Mouse (Mus musculus) spleen, embryonic (tissue): Measurements from ENCODE around the gene Ryr2.
"Not testable (repeated sequence)": the region's sequence is repeated elsewhere in the genome, so short reads cannot be mapped to it uniquely, and the experiment has no call there.

Source experiments
- CTCF ChIA-PET: fragments of 350-600 bp; sonication (Branson Sonifier 250); formaldehyde crosslinking; loops from one replicate; lab custom pipeline; 2022; lab: Charles Lee

Gene Ryr2

GRCm38 (mm10) chr13:11951951-11952350 is 154.8 kb downstream of the Ryr2 start:
- CTCF ChIA-PET, result interaction anchor here (0.6 kb wide), 1 partner anchor 456 kb away, joined by 5 read pairs; no protein-coding TSS in a partner anchor

- CTCF ChIA-PET, result no interaction called here
Observed at GRCm38 (mm10) chr13:11945740-11946139, 161.0 kb downstream of the Ryr2 start.

GRCm38 (mm10) chr13:11941724-11942123 is 165.0 kb downstream of the Ryr2 start:
- CTCF ChIA-PET, result no interaction called here

GRCm38 (mm10) chr13:11934297-11935060 is 172.3 kb downstream of the Ryr2 start:
- CTCF ChIA-PET, result not testable (repeated sequence)

- CTCF ChIA-PET, result no interaction called here
Observed at GRCm38 (mm10) chr13:11933334-11933733, 173.4 kb downstream of the Ryr2 start.

GRCm38 (mm10) chr13:11928709-11929108 is 178.0 kb downstream of the Ryr2 start:
- CTCF ChIA-PET, result no interaction called here

GRCm38 (mm10) chr13:11927727-11928126 is 179.0 kb downstream of the Ryr2 start:
- CTCF ChIA-PET, result no interaction called here

- CTCF ChIA-PET, result no interaction called here
Observed at GRCm38 (mm10) chr13:11926720-11927500, 179.8 kb downstream of the Ryr2 start.

GRCm38 (mm10) chr13:11926215-11926614 is 180.5 kb downstream of the Ryr2 start:
- CTCF ChIA-PET, result interaction anchor here (0.5 kb wide), 1 partner anchor 69 kb away, joined by 3 read pairs; no protein-coding TSS in a partner anchor

- CTCF ChIA-PET, result no interaction called here
Observed at GRCm38 (mm10) chr13:11924732-11925131, 182.0 kb downstream of the Ryr2 start.

GRCm38 (mm10) chr13:11920495-11920894 is 186.2 kb downstream of the Ryr2 start:
- CTCF ChIA-PET, result no interaction called here

- CTCF ChIA-PET, result interaction anchor here (0.9 kb wide), 1 partner anchor 109 kb away, joined by 17 read pairs; no protein-coding TSS in a partner anchor
Observed at GRCm38 (mm10) chr13:11919448-11919847, 187.3 kb downstream of the Ryr2 start.

GRCm38 (mm10) chr13:11915619-11916018 is 191.1 kb downstream of the Ryr2 start:
- CTCF ChIA-PET, result no interaction called here

- CTCF ChIA-PET, result no interaction called here
Observed at GRCm38 (mm10) chr13:11914682-11915081, 192.1 kb downstream of the Ryr2 start.

GRCm38 (mm10) chr13:11912208-11912607 is 194.5 kb downstream of the Ryr2 start:
- CTCF ChIA-PET, result no interaction called here

GRCm38 (mm10) chr13:11908123-11908522 is 198.6 kb downstream of the Ryr2 start:
- CTCF ChIA-PET, result no interaction called here

- CTCF ChIA-PET, result no interaction called here
Observed at GRCm38 (mm10) chr13:11905126-11905525, 201.6 kb downstream of the Ryr2 start.

GRCm38 (mm10) chr13:11903272-11903671 is 203.5 kb downstream of the Ryr2 start:
- CTCF ChIA-PET, result no interaction called here

- CTCF ChIA-PET, result no interaction called here
Observed at GRCm38 (mm10) chr13:11902856-11903255, 203.9 kb downstream of the Ryr2 start.

- CTCF ChIA-PET, result no interaction called here
Observed at GRCm38 (mm10) chr13:11900631-11901030, 206.1 kb downstream of the Ryr2 start.

- CTCF ChIA-PET, result no interaction called here
Observed at GRCm38 (mm10) chr13:11895631-11896030, 211.1 kb downstream of the Ryr2 start.

GRCm38 (mm10) chr13:11891739-11892138 is 215.0 kb downstream of the Ryr2 start:
- CTCF ChIA-PET, result no interaction called here

GRCm38 (mm10) chr13:11891115-11891514 is 215.6 kb downstream of the Ryr2 start:
- CTCF ChIA-PET, result no interaction called here
